Mouse (Mus musculus) v-Abl transformed pro-B cells (cell line): ENCODE results near the gene Lmbrd1.
"Not testable (repeated sequence)": the region's sequence is repeated elsewhere in the genome, so short reads cannot be mapped to it uniquely, and the experiment has no call there.

Source experiments
- in situ Hi-C, 2 experiments: fragments of 400-800 bp; cut with MboI; formaldehyde crosslinking; loops; one replicate each; pipeline ENCODE4 v1.15.1; 2025; ENCODE audit not compliant: unreplicated experiment in 2 of 2

Lmbrd1 gene

GRCm38 (mm10) chr1:24678205-24678917, at the start of gene Lmbrd1:
Lmbrd1 (plus strand) TSS chr1:24678630.
- in situ Hi-C loops = loop anchor here in 1 of 2 experiments (25.0 kb wide), 1 partner anchor 1291 kb away; the partner anchor contains the start of gene Ogfrl1

GRCm38 (mm10) chr1:24633553-24634132, 44.8 kb upstream of the Lmbrd1 start:
- in situ Hi-C loops = no loop called here

GRCm38 (mm10) chr1:24650100-24650499, 28.3 kb upstream of the Lmbrd1 start:
- in situ Hi-C loops = no loop called here

DNA sequence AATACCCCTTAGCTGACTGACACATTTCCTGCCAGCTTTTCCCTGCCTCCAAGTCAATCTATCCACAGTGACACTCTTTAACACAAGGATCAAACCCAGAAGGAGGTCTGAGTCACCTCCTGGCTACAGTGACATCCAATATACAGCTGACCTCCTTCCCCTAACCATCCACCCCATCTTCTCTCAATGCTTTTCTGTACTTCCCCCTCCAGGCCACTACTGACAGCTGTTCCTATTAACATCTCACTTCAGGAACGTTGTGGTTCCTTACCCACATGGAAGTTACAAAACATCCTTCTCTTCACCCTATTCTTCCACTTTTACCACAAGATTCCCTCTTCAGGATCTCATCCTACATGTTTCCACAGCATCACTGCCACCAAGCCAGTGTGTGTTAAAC, 18.5 kb upstream of the Lmbrd1 start:
- in situ Hi-C loops = no loop called here

DNA sequence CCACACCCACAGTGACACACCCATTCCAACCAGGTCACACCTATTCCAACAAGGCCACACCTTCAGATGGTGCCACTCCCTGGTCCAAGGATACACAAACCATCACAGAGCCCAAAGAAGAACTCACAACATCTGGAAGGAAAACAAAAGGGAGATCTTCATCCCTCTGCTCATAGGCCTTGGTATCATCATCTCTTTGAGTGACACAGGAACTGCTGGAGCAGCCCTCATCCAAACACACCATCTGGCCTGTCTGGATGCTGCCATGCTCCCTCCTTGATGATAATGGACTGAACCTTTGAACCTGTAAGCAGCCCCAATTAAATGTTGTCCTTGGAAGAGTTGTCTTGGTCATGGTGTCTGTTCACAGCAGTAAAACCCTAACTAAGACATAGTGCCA, 17.8 kb upstream of the Lmbrd1 start:
- in situ Hi-C loops = not testable (repeated sequence)

DNA sequence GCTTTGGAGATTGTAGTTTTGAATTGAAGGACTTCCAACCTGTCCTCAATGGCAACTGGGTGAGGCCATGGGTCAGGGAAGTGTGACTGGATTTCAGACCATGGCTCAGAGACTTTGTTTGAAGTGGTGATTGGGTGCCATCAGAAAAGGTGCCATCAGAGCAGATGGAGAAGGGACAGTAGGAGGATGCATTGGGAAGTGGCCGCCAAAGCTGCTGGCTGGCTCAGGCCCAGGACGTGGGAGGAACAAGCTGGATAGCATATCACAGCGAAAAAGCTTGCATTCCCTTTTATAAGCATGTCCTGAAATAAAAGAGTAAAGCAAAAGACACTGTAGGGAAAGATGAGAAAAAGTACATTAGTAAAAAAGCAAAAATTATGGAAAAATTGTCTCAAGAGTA, 16.9 kb upstream of the Lmbrd1 start:
- in situ Hi-C loops = no loop called here

DNA sequence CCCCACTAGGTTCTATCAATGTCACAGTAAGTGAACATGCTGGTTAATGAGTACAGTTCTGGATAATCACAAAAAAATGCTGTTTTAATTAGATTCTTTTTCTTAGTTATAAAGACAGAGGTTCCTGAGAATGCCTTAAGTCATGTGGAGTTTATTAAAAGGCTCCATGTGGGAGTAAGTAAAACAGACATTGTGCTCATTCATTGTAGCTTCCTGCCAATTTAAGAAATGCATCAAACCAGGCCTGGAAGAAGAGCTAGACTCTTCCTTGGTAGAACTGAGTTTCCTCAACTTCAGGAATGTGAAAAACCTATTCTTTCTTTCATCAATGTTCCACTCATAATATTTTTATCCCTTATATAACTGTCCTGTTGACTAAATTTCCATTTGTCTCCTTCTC, 14.3 kb upstream of the Lmbrd1 start:
- in situ Hi-C loops = no loop called here

- in situ Hi-C loops = no loop called here
Observed at GRCm38 (mm10) chr1:24673231-24673630, 5.2 kb upstream of the Lmbrd1 start.

GRCm38 (mm10) chr1:24677706-24678105, 724 bp upstream of the Lmbrd1 start:
- in situ Hi-C loops = loop anchor here in 1 of 2 experiments (25.0 kb wide), 1 partner anchor 1290 kb away; the partner anchor contains the start of gene Ogfrl1

GRCm38 (mm10) chr1:24679071-24679470, 641 bp downstream of the Lmbrd1 start:
- in situ Hi-C loops = loop anchor here in 1 of 2 experiments (25.0 kb wide), 1 partner anchor 1292 kb away; the partner anchor contains the start of gene Ogfrl1

GRCm38 (mm10) chr1:24680991-24681390, 2.6 kb downstream of the Lmbrd1 start:
- in situ Hi-C loops = loop anchor here in 1 of 2 experiments (25.0 kb wide), 1 partner anchor 1294 kb away; the partner anchor contains the start of gene Ogfrl1

- in situ Hi-C loops = loop anchor here in 1 of 2 experiments (25.0 kb wide), 1 partner anchor 1295 kb away; the partner anchor contains the start of gene Ogfrl1
Observed at GRCm38 (mm10) chr1:24681946-24682345, 3.5 kb downstream of the Lmbrd1 start.

DNA sequence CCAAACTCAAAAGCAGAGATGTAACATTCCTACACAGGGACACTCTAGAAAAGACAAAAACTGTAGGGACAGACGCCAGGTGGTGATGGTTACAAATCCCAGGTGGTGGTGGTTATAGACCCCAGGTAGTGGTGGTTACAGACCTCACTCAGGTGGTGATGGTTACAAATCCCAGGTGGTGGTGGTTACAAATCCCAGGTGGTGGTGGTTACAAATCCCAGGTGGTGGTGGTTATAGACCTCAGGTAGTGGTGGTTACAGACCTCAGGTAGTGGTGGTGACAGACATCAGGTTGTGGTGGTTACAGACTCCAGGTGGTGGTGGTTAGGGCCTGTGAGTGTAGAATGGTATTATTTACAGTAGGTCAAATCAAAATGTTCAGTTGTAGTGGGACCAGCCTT, 5.5 kb downstream of the Lmbrd1 start:
- in situ Hi-C loops = loop anchor here in 1 of 2 experiments (25.0 kb wide), 1 partner anchor 1297 kb away; the partner anchor contains the start of gene Ogfrl1

DNA sequence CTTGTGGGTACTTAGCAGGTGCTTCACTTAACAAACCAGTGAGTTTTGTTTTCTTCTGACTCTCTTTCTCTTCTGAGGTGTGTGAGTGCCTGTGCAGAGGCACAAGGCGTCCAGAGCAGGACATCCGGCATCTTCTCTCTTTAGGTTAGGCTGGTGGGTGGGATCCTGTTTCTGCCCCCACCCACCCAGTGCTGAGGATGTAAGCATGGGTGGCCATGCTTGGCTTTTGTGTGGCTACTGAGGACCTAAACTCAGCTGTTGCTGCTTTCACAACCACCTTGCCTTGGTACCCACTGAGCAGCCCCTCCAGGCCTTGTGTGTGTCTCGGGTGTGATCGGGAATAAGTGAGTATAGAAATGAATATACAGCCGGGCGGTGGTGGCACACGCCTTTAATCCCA, 7.2 kb downstream of the Lmbrd1 start:
- in situ Hi-C loops = loop anchor here in 1 of 2 experiments (25.0 kb wide), 1 partner anchor 1298 kb away; the partner anchor contains the start of gene Ogfrl1

- in situ Hi-C loops = loop anchor here in 1 of 2 experiments (25.0 kb wide), 1 partner anchor 1299 kb away; the partner anchor contains the start of gene Ogfrl1
Observed at GRCm38 (mm10) chr1:24686235-24687021, 8.0 kb downstream of the Lmbrd1 start.

DNA sequence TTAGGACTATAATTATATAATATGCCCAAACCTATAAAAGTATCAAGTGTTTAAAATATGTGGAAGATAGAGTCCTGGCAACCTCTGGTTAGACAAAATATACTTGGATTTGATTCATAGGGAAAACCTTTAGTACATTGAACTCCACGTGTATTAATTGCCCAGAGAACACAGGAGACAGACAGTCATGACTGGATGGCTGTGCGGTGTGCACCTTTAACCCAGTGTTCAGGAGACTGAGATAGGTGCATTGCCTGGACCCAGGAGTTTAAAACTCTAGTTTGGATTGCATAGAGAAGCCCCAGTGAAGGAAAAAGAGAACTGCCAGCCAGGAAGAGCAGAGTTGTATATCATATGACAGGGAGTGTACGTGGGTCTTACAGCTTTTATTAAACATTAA, 19.2 kb downstream of the Lmbrd1 start:
- in situ Hi-C loops = loop anchor here in 1 of 2 experiments (25.0 kb wide), 1 partner anchor 1310 kb away; the partner anchor contains the start of gene Ogfrl1

DNA sequence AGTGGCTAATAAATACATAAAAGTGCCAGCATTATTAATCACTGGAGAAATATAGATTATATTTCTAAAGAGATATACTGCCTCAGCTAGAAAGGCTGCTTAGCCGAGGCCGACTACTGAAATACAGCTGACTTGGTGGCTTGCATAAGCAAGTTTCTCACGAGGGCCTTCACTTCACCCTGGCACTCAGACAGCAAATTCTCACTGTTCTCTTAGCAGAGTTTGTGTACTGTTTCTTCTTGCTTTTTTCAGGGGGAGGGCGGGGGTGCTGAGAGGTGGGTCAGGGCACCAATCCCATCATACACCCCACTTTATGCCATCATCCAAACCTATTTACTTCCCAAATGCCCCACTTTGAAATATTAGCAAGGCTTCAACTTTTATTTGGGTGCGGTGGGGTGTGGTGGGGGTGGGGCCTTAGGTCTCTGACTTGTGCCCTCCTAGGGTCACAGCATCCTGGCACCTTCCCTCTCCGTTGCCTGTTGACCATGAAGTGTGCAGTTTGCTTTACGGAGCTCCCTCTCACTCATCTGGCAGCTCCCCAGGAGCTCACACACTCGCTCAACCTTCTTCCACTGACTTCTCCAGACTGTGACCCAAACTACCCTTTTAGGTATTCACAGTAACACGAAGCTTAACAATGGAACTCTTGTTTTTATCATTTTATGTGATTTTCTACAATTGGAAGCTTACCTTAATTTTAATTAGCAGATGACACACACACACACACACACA, 19.9 kb downstream of the Lmbrd1 start:
- in situ Hi-C loops = loop anchor here in 1 of 2 experiments (25.0 kb wide), 1 partner anchor 1311 kb away; the partner anchor contains the start of gene Ogfrl1

DNA sequence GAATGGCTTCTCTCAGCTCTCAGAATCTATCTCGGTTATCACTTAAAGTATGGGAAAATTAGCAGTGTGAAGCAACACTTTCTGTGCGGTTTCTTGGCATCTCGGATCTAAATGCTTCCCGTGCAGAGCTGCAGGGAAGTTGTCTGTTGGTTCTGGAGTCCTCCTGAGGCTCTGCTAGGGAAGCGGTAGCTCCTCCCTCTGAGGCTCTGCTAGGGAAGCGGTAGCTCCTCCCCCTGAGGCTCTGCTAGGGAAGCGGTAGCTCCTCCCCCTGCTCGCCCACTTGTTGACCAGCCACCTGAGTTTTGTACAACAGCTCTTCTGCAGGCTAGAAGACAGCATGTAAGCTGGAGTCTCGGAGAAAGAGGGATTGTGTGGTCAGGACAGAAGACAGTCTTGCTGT, 20.9 kb downstream of the Lmbrd1 start:
- in situ Hi-C loops = loop anchor here in 1 of 2 experiments (25.0 kb wide), 1 partner anchor 1312 kb away; the partner anchor contains the start of gene Ogfrl1

DNA sequence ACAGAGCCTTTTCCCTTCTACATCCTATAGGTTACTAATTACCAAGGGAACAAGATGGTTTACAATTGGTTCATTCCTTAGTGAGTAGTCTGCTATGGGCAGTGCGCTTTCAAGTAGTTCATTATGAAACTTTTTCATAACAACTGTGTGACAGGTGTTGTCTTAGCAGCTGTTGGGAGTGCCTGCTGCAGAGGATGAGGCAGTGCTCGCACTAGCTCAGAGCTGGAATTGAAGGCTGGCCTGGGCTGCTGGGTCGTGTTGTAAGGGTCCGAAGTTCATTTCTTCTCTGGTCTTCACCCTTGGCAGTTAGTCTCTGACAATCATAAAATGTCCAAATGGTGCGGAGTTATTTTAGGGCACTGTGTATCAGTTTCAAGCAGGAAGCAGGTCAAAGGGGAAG, 21.8 kb downstream of the Lmbrd1 start:
- in situ Hi-C loops = no loop called here

GRCm38 (mm10) chr1:24703821-24704220, 25.4 kb downstream of the Lmbrd1 start:
- in situ Hi-C loops = no loop called here
